Mouse (Mus musculus) bone marrow macrophage, adult 2 months (primary cell): Measurements from ENCODE around the gene Fam71e1.

Source experiments
- CTCF ChIP-seq: IDR thresholded peaks from 2 replicates; pipeline ENCODE4 v1.5.1; 2012; ENCODE audit warnings: low read depth, mild to moderate bottlenecking, low read length, moderate library complexity
- POLR2A ChIP-seq: IDR thresholded peaks from 2 replicates; pipeline ENCODE4 v1.6.1; 2012; ENCODE audit warnings: mild to moderate bottlenecking, low read depth, low read length, borderline replicate concordance

DNA sequence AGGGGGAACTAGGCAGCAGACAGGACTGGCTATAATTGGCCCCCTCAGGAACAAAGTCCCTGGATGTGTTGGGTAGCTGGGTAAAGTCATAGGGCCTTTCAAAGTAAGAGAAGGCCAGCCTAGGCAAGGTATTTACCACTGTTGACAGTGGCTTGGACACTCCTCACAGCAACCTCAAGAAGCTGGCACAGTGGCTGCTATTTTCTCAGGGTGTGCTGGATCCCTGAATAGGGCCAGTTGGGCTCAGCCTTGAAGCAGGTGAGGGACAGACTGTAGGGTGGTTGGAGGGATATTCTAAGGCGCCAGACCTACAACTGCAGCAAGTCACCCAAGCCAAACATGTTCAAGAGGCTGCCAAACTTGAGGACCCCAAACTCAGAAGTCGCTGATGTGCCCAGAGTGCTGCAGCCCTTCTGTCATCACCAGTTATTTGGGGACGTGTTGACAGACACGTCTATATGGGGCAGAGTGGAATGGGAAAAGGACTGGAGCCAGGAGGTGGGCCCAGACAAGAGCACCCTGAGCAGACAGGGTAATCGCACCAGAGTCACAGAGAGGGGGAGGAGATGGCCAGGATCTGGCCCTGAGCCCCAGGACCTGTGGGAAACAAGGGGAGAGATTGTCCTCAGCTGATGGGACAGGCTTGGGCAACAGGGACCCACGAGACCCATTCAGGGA, 24.4 kb upstream of the Fam71e1 start:
- TF ChIP-seq CTCF (no peak), POLR2A (no peak)
